Mouse (Mus musculus): ENCODE data around the gene Grip2. TPM values are rescaled to one million over a fixed set of nuclear protein-coding genes. Genes with fewer than 3 reads are reported as not detected.

Gene Grip2
- polyA plus RNA-seq, 1 experiment from 2014 or later: 7.8 TPM

- H3K27ac ChIP-seq (replicated peaks in 1 of 2; ENCODE audit: control insufficient read depth in 1 of 2, insufficient read depth in 1 of 2, low read depth in 2 of 2, low read length in 2 of 2): peak overlapping the region in 1 of 2 experiments; percentile 28; a peak in 1 of 4 replicates
- peak overlapping the region; percentile 30 for H3K9ac ChIP-seq (ENCODE audit: low read length)
- WGBS: 62% methylated on average over 6 of the region's 6 CpGs
- ATAC-seq (ENCODE audit: insufficient number of reproducible peaks, insufficient read depth, low FRiP score, low read depth): no peak
- no peak overlapping the region for H3K4me2 ChIP-seq (ENCODE audit: low read length)
- peaks cover 43% of the 10 kb centered on the region for H3K36me3 ChIP-seq (ENCODE audit: control insufficient read depth, insufficient read depth, low read length)
- no peaks in the 10 kb centered on the region for H3K9me3 ChIP-seq (ENCODE audit: control insufficient read depth, low read length)
- no peaks in the 10 kb centered on the region for H3K27me3 ChIP-seq (ENCODE audit: control insufficient read depth, insufficient read depth, low read length)
- no peak overlapping the region for H3K4me3 ChIP-seq (ENCODE audit: control insufficient read depth in 1 of 2, insufficient read depth in 1 of 2, low read depth in 1 of 2, low read length in 2 of 2)
- peaks cover 22 to 31% of the 10 kb centered on the region in 2 experiments for H3K4me1 ChIP-seq (ENCODE audit: control insufficient read depth in 2 of 2, insufficient read depth in 2 of 2, low read length in 2 of 2)
These were observed 107.9 kb downstream of the Grip2 start for GRCm38 (mm10) chr6:91719042-91719747.

GRCm38 (mm10) chr6:91718603-91719002, 108.4 kb downstream of the Grip2 start:
- peaks cover 37% of the 10 kb centered on the region for H3K36me3 ChIP-seq (ENCODE audit: control insufficient read depth, insufficient read depth, low read length)
- H3K4me2 ChIP-seq (ENCODE audit: low read length): no peak overlapping the region
- H3K27ac ChIP-seq (replicated peaks in 1 of 2; ENCODE audit: control insufficient read depth in 1 of 2, insufficient read depth in 1 of 2, low read depth in 2 of 2, low read length in 2 of 2): peak overlapping the region in 1 of 2 experiments; percentile 28; a peak in 1 of 4 replicates
- peak overlapping the region; percentile 30; the same call in 1 of the 2 replicates for H3K9ac ChIP-seq (ENCODE audit: low read length)
- no peaks in the 10 kb centered on the region for H3K9me3 ChIP-seq (ENCODE audit: control insufficient read depth, low read length)
- no peak overlapping the region for H3K4me3 ChIP-seq (ENCODE audit: control insufficient read depth in 1 of 2, insufficient read depth in 1 of 2, low read depth in 1 of 2, low read length in 2 of 2)
- H3K27me3 ChIP-seq (ENCODE audit: control insufficient read depth, insufficient read depth, low read length): no peaks in the 10 kb centered on the region
- ATAC-seq (ENCODE audit: insufficient number of reproducible peaks, insufficient read depth, low FRiP score, low read depth): no peak
- WGBS: 66% methylated on average over 3 of the region's 3 CpGs
- H3K4me1 ChIP-seq (ENCODE audit: control insufficient read depth in 2 of 2, insufficient read depth in 2 of 2, low read length in 2 of 2): peaks cover 22 to 31% of the 10 kb centered on the region in 2 experiments

- 80% methylated on average over 2 of the region's 2 CpGs for WGBS
- no peak for ATAC-seq (ENCODE audit: insufficient number of reproducible peaks, insufficient read depth, low FRiP score, low read depth)
- Histone ChIP-seq H3K27me3 (ENCODE audit: control insufficient read depth, insufficient read depth, low read length) (no peaks in the 10 kb centered on the region), H3K4me1 (ENCODE audit: control insufficient read depth in 2 of 2, insufficient read depth in 2 of 2, low read length in 2 of 2) (peaks cover 28 to 33% of the 10 kb centered on the region in 2 experiments), H3K27ac (replicated peaks in 1 of 2; ENCODE audit: control insufficient read depth in 1 of 2, insufficient read depth in 1 of 2, low read depth in 2 of 2, low read length in 2 of 2) (no peak overlapping the region), H3K36me3 (ENCODE audit: control insufficient read depth, insufficient read depth, low read length) (peaks cover 32% of the 10 kb centered on the region), H3K9ac (ENCODE audit: low read length) (no peak overlapping the region; the same call in 1 of the 2 replicates), H3K9me3 (ENCODE audit: control insufficient read depth, low read length) (no peaks in the 10 kb centered on the region), H3K4me3 (ENCODE audit: control insufficient read depth in 1 of 2, insufficient read depth in 1 of 2, low read depth in 1 of 2, low read length in 2 of 2) (no peak overlapping the region), H3K4me2 (ENCODE audit: low read length) (no peak overlapping the region)
These were observed 109.0 kb downstream of the Grip2 start for GRCm38 (mm10) chr6:91718067-91718466.

GRCm38 (mm10) chr6:91715988-91716810, 110.9 kb downstream of the Grip2 start:
- H3K27ac ChIP-seq (replicated peaks in 1 of 2; ENCODE audit: control insufficient read depth in 1 of 2, insufficient read depth in 1 of 2, low read depth in 2 of 2, low read length in 2 of 2): no peak overlapping the region
- no peak for ATAC-seq (ENCODE audit: insufficient number of reproducible peaks, insufficient read depth, low FRiP score, low read depth)
- H3K4me1 ChIP-seq (ENCODE audit: control insufficient read depth in 2 of 2, insufficient read depth in 2 of 2, low read length in 2 of 2): peaks cover 41 to 43% of the 10 kb centered on the region in 2 experiments
- H3K9ac ChIP-seq (ENCODE audit: low read length): no peak overlapping the region
- no peaks in the 10 kb centered on the region for H3K9me3 ChIP-seq (ENCODE audit: control insufficient read depth, low read length)
- H3K36me3 ChIP-seq (ENCODE audit: control insufficient read depth, insufficient read depth, low read length): peaks cover 22% of the 10 kb centered on the region
- 69% methylated on average over 6 of the region's 6 CpGs for WGBS
- H3K4me2 ChIP-seq (ENCODE audit: low read length): no peak overlapping the region
- H3K27me3 ChIP-seq (ENCODE audit: control insufficient read depth, insufficient read depth, low read length): no peaks in the 10 kb centered on the region
- no peak overlapping the region for H3K4me3 ChIP-seq (ENCODE audit: control insufficient read depth in 1 of 2, insufficient read depth in 1 of 2, low read depth in 1 of 2, low read length in 2 of 2)

GRCm38 (mm10) chr6:91715023-91715422, 112.0 kb downstream of the Grip2 start:
- Histone ChIP-seq H3K27ac (replicated peaks in 1 of 2; ENCODE audit: control insufficient read depth in 1 of 2, insufficient read depth in 1 of 2, low read depth in 2 of 2, low read length in 2 of 2) (no peak overlapping the region; a peak in 1 of 4 replicates), H3K36me3 (ENCODE audit: control insufficient read depth, insufficient read depth, low read length) (peaks cover 25% of the 10 kb centered on the region), H3K4me2 (ENCODE audit: low read length) (no peak overlapping the region), H3K9ac (ENCODE audit: low read length) (no peak overlapping the region), H3K9me3 (ENCODE audit: control insufficient read depth, low read length) (no peaks in the 10 kb centered on the region), H3K27me3 (ENCODE audit: control insufficient read depth, insufficient read depth, low read length) (no peaks in the 10 kb centered on the region), H3K4me3 (ENCODE audit: control insufficient read depth in 1 of 2, insufficient read depth in 1 of 2, low read depth in 1 of 2, low read length in 2 of 2) (no peak overlapping the region), H3K4me1 (ENCODE audit: control insufficient read depth in 2 of 2, insufficient read depth in 2 of 2, low read length in 2 of 2) (peaks cover 32 to 33% of the 10 kb centered on the region in 2 experiments)
- no peak for ATAC-seq (ENCODE audit: insufficient number of reproducible peaks, insufficient read depth, low FRiP score, low read depth)
- WGBS: 77% methylated on average over 8 of the region's 8 CpGs

- ATAC-seq (ENCODE audit: insufficient number of reproducible peaks, insufficient read depth, low FRiP score, low read depth): no peak
- no peak overlapping the region; a peak in 1 of 4 replicates for H3K27ac ChIP-seq (replicated peaks in 1 of 2; ENCODE audit: control insufficient read depth in 1 of 2, insufficient read depth in 1 of 2, low read depth in 2 of 2, low read length in 2 of 2)
- peaks cover 17 to 20% of the 10 kb centered on the region in 2 experiments for H3K4me1 ChIP-seq (ENCODE audit: control insufficient read depth in 2 of 2, insufficient read depth in 2 of 2, low read length in 2 of 2)
These were observed 113.6 kb downstream of the Grip2 start for GRCm38 (mm10) chr6:91713370-91713896.

GRCm38 (mm10) chr6:91712855-91713331, 114.2 kb downstream of the Grip2 start:
- Histone ChIP-seq H3K36me3 (ENCODE audit: control insufficient read depth, insufficient read depth, low read length) (peaks cover 35% of the 10 kb centered on the region), H3K4me1 (ENCODE audit: control insufficient read depth in 2 of 2, insufficient read depth in 2 of 2, low read length in 2 of 2) (peaks cover 17 to 20% of the 10 kb centered on the region in 2 experiments), H3K4me3 (ENCODE audit: control insufficient read depth in 1 of 2, insufficient read depth in 1 of 2, low read depth in 1 of 2, low read length in 2 of 2) (no peak overlapping the region), H3K9me3 (ENCODE audit: control insufficient read depth, low read length) (no peaks in the 10 kb centered on the region), H3K9ac (ENCODE audit: low read length) (peak overlapping the region; percentile 32; the same call in 1 of the 2 replicates), H3K4me2 (ENCODE audit: low read length) (no peak overlapping the region), H3K27ac (replicated peaks in 1 of 2; ENCODE audit: control insufficient read depth in 1 of 2, insufficient read depth in 1 of 2, low read depth in 2 of 2, low read length in 2 of 2) (peak overlapping the region in 1 of 2 experiments; percentile 25; a peak in 2 of 4 replicates), H3K27me3 (ENCODE audit: control insufficient read depth, insufficient read depth, low read length) (no peaks in the 10 kb centered on the region)
- ATAC-seq (ENCODE audit: insufficient number of reproducible peaks, insufficient read depth, low FRiP score, low read depth): peak; percentile 55; the same call in 1 of the 2 replicates
- 19% methylated on average over 10 of the region's 10 CpGs for WGBS

More at GRCm38 (mm10) chr6:91713370-91713896, 113.6 kb downstream of the Grip2 start:
- Histone ChIP-seq H3K27me3 (ENCODE audit: control insufficient read depth, insufficient read depth, low read length) (no peaks in the 10 kb centered on the region), H3K4me2 (ENCODE audit: low read length) (no peak overlapping the region), H3K4me3 (ENCODE audit: control insufficient read depth in 1 of 2, insufficient read depth in 1 of 2, low read depth in 1 of 2, low read length in 2 of 2) (no peak overlapping the region), H3K36me3 (ENCODE audit: control insufficient read depth, insufficient read depth, low read length) (peaks cover 30% of the 10 kb centered on the region), H3K9ac (ENCODE audit: low read length) (no peak overlapping the region), H3K9me3 (ENCODE audit: control insufficient read depth, low read length) (no peaks in the 10 kb centered on the region)
- WGBS: 31% methylated on average over 5 of the region's 5 CpGs
